Mouse (Mus musculus) kidney, embryonic 16.5 days (tissue): ENCODE measurements around the gene Selenow. TPM values are rescaled to one million over a fixed set of nuclear protein-coding genes. Genes with fewer than 3 reads are reported as not detected.

Experiments
- ATAC-seq: fragments of 200-750 bp; cut with Nextera tagmentation; 2 replicates; pipeline ENCODE4 v1.8.0; 2017; ENCODE audit warnings: moderate TSS enrichment; ENCODE audit not compliant: low FRiP score, low TSS enrichment
- H3K27ac ChIP-seq: fragments of 300-500 bp; sonication (generic); 2 replicates; pipeline ENCODE4 v1.5.1; 2014; ENCODE audit warnings: low read length
- H3K27me3 ChIP-seq: fragments of 300-500 bp; sonication (generic); 2 replicates; pipeline ENCODE4 v1.6.1; 2014; ENCODE audit warnings: low read length, control low read depth, mixed read lengths; ENCODE audit not compliant: insufficient read depth
- H3K36me3 ChIP-seq: fragments of 300-500 bp; sonication (generic); 2 replicates; pipeline ENCODE4 v1.6.1; 2014; ENCODE audit warnings: low read length, control low read depth, mixed read lengths; ENCODE audit not compliant: insufficient read depth
- H3K4me1 ChIP-seq: fragments of 300-500 bp; sonication (generic); 2 replicates; pipeline ENCODE4 v1.6.1; 2014; ENCODE audit warnings: low read length, control low read depth, mixed read lengths; ENCODE audit not compliant: insufficient read depth
- H3K4me2 ChIP-seq: fragments of 300-500 bp; sonication (generic); replicated peaks from 2 replicates; pipeline ENCODE4 v1.6.1; 2014; ENCODE audit warnings: low read depth, low read length
- H3K4me3 ChIP-seq: fragments of 300-500 bp; sonication (generic); 2 replicates; pipeline ENCODE4 v1.5.1; 2014; ENCODE audit warnings: mild to moderate bottlenecking, low read length
- H3K9ac ChIP-seq: fragments of 300-500 bp; sonication (generic); replicated peaks from 2 replicates; pipeline ENCODE4 v1.6.1; 2014; ENCODE audit warnings: low read length
- H3K9me3 ChIP-seq: fragments of 300-500 bp; sonication (generic); 2 replicates; pipeline ENCODE4 v1.6.1; 2016; ENCODE audit warnings: low read length, control low read depth
- WGBS: fragments of 180-500 bp; shearing (Covaris S2); extraction: QIAGEN DNeasy Blood & Tissue Kit; methylation state at CpG from one replicate; pipeline ENCODE4 v1.1.7; 2014; 5-methylcytosine and 5-hydroxymethylcytosine counted together
- polyA plus RNA-seq: library from polyadenylated mRNA; unstranded; fragments of >200 nt; fragmentation: Nextera tagmentation; extraction: Ambion mirVana; gene quantifications from 2 replicates; pipeline ENCODE4 v1.2.1, GENCODE M21; 2015

Selenow gene
- 690 and 706 TPM in 2 replicates for polyA plus RNA-seq

DNA sequence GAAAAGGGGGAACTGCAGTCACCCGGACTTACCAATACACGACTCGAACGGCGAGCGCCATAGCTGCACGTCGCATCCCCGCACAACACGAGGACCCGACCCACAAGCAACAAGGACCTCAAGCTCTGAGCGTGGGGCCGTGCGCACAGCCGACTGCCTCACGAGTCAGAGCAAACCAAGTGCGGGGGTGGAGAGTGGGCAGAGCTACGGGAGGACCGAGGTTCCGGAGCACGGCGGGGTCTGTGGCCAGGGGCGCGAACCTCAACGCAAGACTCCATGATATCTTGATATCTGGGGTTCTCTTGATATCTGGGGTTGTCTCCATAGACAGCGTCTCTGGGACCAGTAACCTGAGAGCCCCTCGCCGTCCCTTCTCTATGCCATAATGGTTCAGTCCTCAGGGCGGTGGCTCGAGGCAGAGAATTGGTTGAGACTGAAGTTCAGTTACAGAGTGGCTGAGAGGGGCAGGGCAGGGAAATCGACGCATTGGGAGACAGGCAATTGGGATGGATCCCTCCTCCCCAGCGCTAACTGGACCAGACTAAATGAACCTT is at the start of gene Selenow:
Selenow (minus strand) TSS at position 183 of the 554 bp plus-strand sequence.
- ATAC-seq, result peak; percentile 96
- peak within 1 kb of the TSS; percentile 77 for H3K27ac ChIP-seq
- 0% methylated on average over 33 of the region's 33 CpGs for WGBS

GRCm38 (mm10) chr7:15969674-15970073 is 47.5 kb upstream of the Selenow start:
- peaks cover 38% of the 10 kb centered on the region for H3K36me3 ChIP-seq
- H3K9ac ChIP-seq, result no peak overlapping the region
- H3K4me3 ChIP-seq, result no peak overlapping the region
- no peak overlapping the region for H3K27ac ChIP-seq
- no peaks in the 10 kb centered on the region for H3K27me3 ChIP-seq
- H3K9me3 ChIP-seq, result peaks cover 4% of the 10 kb centered on the region; the same call in 1 of the 2 replicates
- no peaks in the 10 kb centered on the region for H3K4me1 ChIP-seq
- no peak for ATAC-seq
- no peak overlapping the region for H3K4me2 ChIP-seq
- WGBS, result 90% methylated on average over 3 of the region's 3 CpGs

More for the DNA sequence above, at the start of gene Selenow:
- Histone ChIP-seq H3K4me1 (peaks cover 22% of the 10 kb centered on the region), H3K9me3 (no peaks in the 10 kb centered on the region), H3K36me3 (peaks cover 26% of the 10 kb centered on the region), H3K27me3 (no peaks in the 10 kb centered on the region), H3K4me2 (peak within 1 kb of the TSS; percentile 86), H3K9ac (peak within 1 kb of the TSS; percentile 90), H3K4me3 (peak within 1 kb of the TSS; percentile 79)

GRCm38 (mm10) chr7:15968322-15968721 is 46.1 kb upstream of the Selenow start:
- no peak for ATAC-seq
- Histone ChIP-seq H3K36me3 (peaks cover 24% of the 10 kb centered on the region), H3K27me3 (no peaks in the 10 kb centered on the region), H3K4me3 (no peak overlapping the region), H3K9ac (no peak overlapping the region), H3K27ac (no peak overlapping the region), H3K9me3 (peaks cover 4% of the 10 kb centered on the region; the same call in 1 of the 2 replicates), H3K4me2 (no peak overlapping the region), H3K4me1 (peaks cover 9% of the 10 kb centered on the region; the same call in 1 of the 2 replicates)
- 90% methylated on average over 8 of the region's 8 CpGs for WGBS

- Histone ChIP-seq H3K4me3 (peak within 1 kb of the TSS; percentile 50), H3K36me3 (peaks cover 19% of the 10 kb centered on the region), H3K9ac (peak within 1 kb of the TSS; percentile 70), H3K27me3 (no peaks in the 10 kb centered on the region), H3K27ac (0 out of 2 replicates have a peak within 1 kb of the TSS, but pooled peaks have one; percentile 30), H3K4me1 (peaks cover 19% of the 10 kb centered on the region), H3K4me2 (peak within 1 kb of the TSS; percentile 56), H3K9me3 (peaks cover 4% of the 10 kb centered on the region; the same call in 1 of the 2 replicates)
- ATAC-seq, result peak; percentile 88
- 0% methylated on average over 22 of the region's 22 CpGs for WGBS
These were observed 45.1 kb upstream of the Selenow start, which contains the start of gene Ehd2 for GRCm38 (mm10) chr7:15967312-15967711. Gene Ehd2, minus strand, starts transcription at chr7:15967567.

- H3K27ac ChIP-seq, result no peak overlapping the region
- H3K4me1 ChIP-seq, result peaks cover 25% of the 10 kb centered on the region
- ATAC-seq, result no peak
- H3K4me3 ChIP-seq, result peak overlapping the region; percentile 50
- H3K4me2 ChIP-seq, result peak overlapping the region; percentile 56
- peaks cover 11% of the 10 kb centered on the region for H3K36me3 ChIP-seq
- H3K9me3 ChIP-seq, result peaks cover 4% of the 10 kb centered on the region; the same call in 1 of the 2 replicates
- H3K9ac ChIP-seq, result no peak overlapping the region
- 72% methylated on average over 3 of the region's 3 CpGs for WGBS
- no peaks in the 10 kb centered on the region for H3K27me3 ChIP-seq
These were observed 44.3 kb upstream of the Selenow start for GRCm38 (mm10) chr7:15966489-15966888.

DNA sequence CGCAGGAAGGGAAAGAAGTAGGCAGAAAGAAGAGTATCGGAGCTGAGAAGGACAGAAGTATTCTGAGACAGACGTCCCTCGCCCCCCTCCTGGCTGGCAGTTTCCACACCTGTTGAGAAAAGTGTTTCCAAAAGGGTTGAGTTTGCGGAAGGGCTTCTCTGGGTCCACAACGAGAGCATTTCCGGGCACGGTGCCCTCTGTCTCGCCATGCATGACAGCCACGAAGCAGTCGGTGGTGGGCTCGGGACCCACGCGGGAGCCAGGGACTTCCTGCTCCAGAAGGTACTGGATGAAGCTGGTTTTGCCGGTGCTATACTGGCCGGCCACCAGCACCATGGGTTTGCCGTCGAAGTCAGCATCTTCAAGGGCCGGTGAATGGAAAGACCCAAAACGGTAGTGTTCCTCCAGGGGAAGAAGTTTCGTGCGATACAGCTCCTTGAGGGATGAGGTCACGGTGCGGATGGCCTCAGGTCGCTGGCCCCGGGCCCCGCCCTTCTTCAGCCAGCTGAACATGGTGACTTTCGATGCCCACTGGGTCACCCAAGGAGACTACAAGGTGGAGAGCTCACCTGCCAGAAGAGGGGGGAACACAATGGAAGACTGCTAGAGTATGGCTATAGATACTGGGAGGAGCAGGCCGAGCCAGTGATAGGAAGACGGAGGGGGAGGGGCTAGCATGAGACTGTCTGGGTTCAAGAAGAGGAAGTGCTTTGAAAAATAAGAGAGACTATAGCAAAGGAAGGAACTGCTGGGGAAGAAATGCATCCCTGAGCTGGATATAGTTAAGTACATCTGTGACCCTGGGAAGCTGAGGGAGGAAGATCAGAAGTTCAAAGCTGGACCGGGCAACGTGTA is 41.8 kb upstream of the Selenow start:
- peak overlapping the region; percentile 5; the same call in 1 of the 2 replicates for H3K4me2 ChIP-seq
- no peaks in the 10 kb centered on the region for H3K9me3 ChIP-seq
- no peaks in the 10 kb centered on the region for H3K27me3 ChIP-seq
- H3K4me1 ChIP-seq, result peaks cover 25% of the 10 kb centered on the region
- peak overlapping the region; percentile 5; the same call in 1 of the 2 replicates for H3K4me3 ChIP-seq
- no peak overlapping the region for H3K27ac ChIP-seq
- no peak overlapping the region for H3K9ac ChIP-seq
- 76% methylated on average over 32 of the region's 32 CpGs for WGBS
- H3K36me3 ChIP-seq, result no peaks in the 10 kb centered on the region
- no peak for ATAC-seq

DNA sequence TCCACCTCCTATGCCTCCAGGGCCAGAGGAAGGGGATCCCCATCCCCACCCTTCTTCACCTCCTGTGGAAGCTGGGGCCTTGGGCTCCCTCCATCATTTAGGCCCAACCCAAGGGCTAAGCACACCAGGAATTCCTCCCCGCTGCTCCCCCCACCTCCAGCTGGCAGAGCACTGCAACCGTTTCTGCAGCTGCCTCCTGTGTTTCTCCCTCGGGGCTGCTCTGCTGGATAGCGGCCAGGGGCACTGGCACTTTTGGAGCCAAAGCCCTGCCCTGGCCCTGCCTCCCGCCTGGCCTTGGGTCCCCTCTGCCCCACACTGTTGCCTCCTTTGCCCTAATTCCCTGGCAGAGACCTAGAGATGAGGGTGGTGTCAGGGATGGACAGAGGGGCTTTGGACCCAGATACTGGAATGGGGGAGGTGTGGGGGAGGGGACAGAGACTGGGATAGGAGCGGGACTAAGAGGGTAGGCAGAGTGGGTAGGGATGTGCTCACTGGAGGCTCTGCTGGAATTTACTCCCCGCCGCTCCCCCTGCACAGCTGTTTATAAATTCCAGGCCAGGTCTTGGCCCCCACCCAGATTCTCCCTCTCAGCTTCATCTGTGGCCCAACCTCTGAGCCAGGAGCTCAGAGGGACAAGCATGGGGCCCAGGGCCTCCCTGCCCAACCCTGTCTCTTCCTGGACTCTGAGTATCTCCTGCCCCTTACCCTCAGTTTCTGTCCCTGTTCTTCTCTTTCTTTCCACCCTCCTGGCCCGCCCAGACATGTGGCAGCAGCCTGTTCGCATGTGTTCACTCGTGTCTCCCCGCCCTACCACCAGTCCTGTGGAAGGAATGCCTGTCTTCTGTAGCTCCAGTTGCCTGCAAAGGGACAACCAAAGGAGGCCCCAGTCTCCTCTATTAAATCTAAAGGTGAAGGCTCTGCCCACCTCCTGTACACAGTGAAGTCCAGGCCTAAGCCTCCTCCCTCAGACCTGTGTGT is 40.4 kb upstream of the Selenow start:
- peak; percentile 54 for ATAC-seq
- H3K27ac ChIP-seq, result peak overlapping the region; percentile 87
- no peaks in the 10 kb centered on the region for H3K27me3 ChIP-seq
- 40% methylated on average over 12 of the region's 12 CpGs for WGBS
- peak overlapping the region; percentile 4; the same call in 1 of the 2 replicates for H3K4me3 ChIP-seq
- H3K36me3 ChIP-seq, result peaks cover 5% of the 10 kb centered on the region; the same call in 1 of the 2 replicates
- H3K9me3 ChIP-seq, result no peaks in the 10 kb centered on the region
- H3K9ac ChIP-seq, result peak overlapping the region; percentile 53
- H3K4me2 ChIP-seq, result peak overlapping the region; percentile 30
- H3K4me1 ChIP-seq, result peaks cover 25% of the 10 kb centered on the region

GRCm38 (mm10) chr7:15961798-15962197 is 39.6 kb upstream of the Selenow start:
- H3K9me3 ChIP-seq, result no peaks in the 10 kb centered on the region
- no peak; the same call in 1 of the 2 replicates for ATAC-seq
- no peak overlapping the region for H3K9ac ChIP-seq
- H3K4me1 ChIP-seq, result peaks cover 25% of the 10 kb centered on the region
- H3K36me3 ChIP-seq, result peaks cover 13% of the 10 kb centered on the region
- WGBS, result 82% methylated on average over 7 of the region's 7 CpGs
- peak overlapping the region; percentile 87 for H3K27ac ChIP-seq
- H3K4me3 ChIP-seq, result no peak overlapping the region
- H3K4me2 ChIP-seq, result peak overlapping the region; percentile 30; the same call in 1 of the 2 replicates
- H3K27me3 ChIP-seq, result no peaks in the 10 kb centered on the region

- no peaks in the 10 kb centered on the region for H3K27me3 ChIP-seq
- peaks cover 13% of the 10 kb centered on the region for H3K36me3 ChIP-seq
- no peaks in the 10 kb centered on the region for H3K9me3 ChIP-seq
- peaks cover 25% of the 10 kb centered on the region for H3K4me1 ChIP-seq
- H3K4me2 ChIP-seq, result no peak overlapping the region
- 58% methylated on average over 4 of the region's 4 CpGs for WGBS
- H3K9ac ChIP-seq, result no peak overlapping the region
- no peak for ATAC-seq
- H3K4me3 ChIP-seq, result no peak overlapping the region
- H3K27ac ChIP-seq, result peak overlapping the region; percentile 12; the same call in 1 of the 2 replicates
These were observed 39.0 kb upstream of the Selenow start for GRCm38 (mm10) chr7:15961239-15961638.
